Mouse (Mus musculus) liver, embryonic 11.5 days (tissue): Measurements from ENCODE around the gene Acbd4. TPM values are rescaled to one million over a fixed set of nuclear protein-coding genes. Genes with fewer than 3 reads are reported as not detected.
A peak's percentile ranks its signal among the peaks of the same experiment; 100 is the strongest.

Experiments
- ATAC-seq: fragments of 200-750 bp; cut with Nextera tagmentation; replicated peaks from 2 replicates; pipeline ENCODE4 v1.8.0; 2017; ENCODE audit warnings: moderate number of reproducible peaks, mild to moderate bottlenecking, moderate TSS enrichment, moderate library complexity; ENCODE audit not compliant: low FRiP score
- DNase-seq: peaks from one replicate; pipeline ENCODE4 v3.0.0-alpha.2; 2017; ENCODE audit warnings: low spot score
- H3K27ac ChIP-seq: fragments of 300-500 bp; sonication (generic); 2 replicates; pipeline ENCODE4 v1.5.1; 2014; ENCODE audit warnings: mild to moderate bottlenecking, low read depth, low read length, control low read depth
- H3K27me3 ChIP-seq: fragments of 300-500 bp; sonication (generic); replicated peaks from 2 replicates; pipeline ENCODE4 v1.6.1; 2014; ENCODE audit warnings: low read length, mixed read lengths; ENCODE audit not compliant: control insufficient read depth, insufficient read depth
- H3K36me3 ChIP-seq: fragments of 300-500 bp; sonication (generic); 2 replicates; pipeline ENCODE4 v1.6.1; 2014; ENCODE audit warnings: mild to moderate bottlenecking, low read length, moderate library complexity, mixed read lengths; ENCODE audit not compliant: control insufficient read depth, insufficient read depth
- H3K4me1 ChIP-seq: fragments of 300-500 bp; sonication (generic); replicated peaks from 2 replicates; pipeline ENCODE4 v1.6.1; 2014; ENCODE audit warnings: low read length, mixed read lengths; ENCODE audit not compliant: control insufficient read depth, insufficient read depth
- H3K4me2 ChIP-seq: fragments of 300-500 bp; sonication (generic); 2 replicates; pipeline ENCODE4 v1.6.1; 2014; ENCODE audit warnings: mild to moderate bottlenecking, control low read depth, moderate library complexity
- H3K4me3 ChIP-seq: fragments of 300-500 bp; sonication (generic); 2 replicates; pipeline ENCODE4 v1.5.1; 2014; ENCODE audit warnings: low read depth, low read length, control low read depth
- H3K9ac ChIP-seq: fragments of 300-500 bp; sonication (generic); 2 replicates; pipeline ENCODE4 v1.6.1; 2014; ENCODE audit warnings: low read depth, low read length, control low read depth
- H3K9me3 ChIP-seq: fragments of 300-500 bp; sonication (generic); 2 replicates; pipeline ENCODE4 v1.6.1; 2016; ENCODE audit warnings: low read length, inconsistent platforms, mixed read lengths; ENCODE audit not compliant: control insufficient read depth
- WGBS: fragments of 180-500 bp; shearing (Covaris S2); extraction: QIAGEN DNeasy Blood & Tissue Kit; methylation state at CpG from one replicate; pipeline ENCODE4 v1.1.7; 2014; 5-methylcytosine and 5-hydroxymethylcytosine counted together
- polyA plus RNA-seq: library from polyadenylated mRNA; unstranded; fragments of >200 nt; fragmentation: Nextera tagmentation; extraction: Ambion mirVana; gene quantifications from 2 replicates; pipeline ENCODE4 v1.2.1, GENCODE M21; 2014

Gene Acbd4
- polyA plus RNA-seq, 1 experiment from 2014 or later: 30.7 TPM

GRCm38 (mm10) chr11:103076010-103076409 is 25.5 kb upstream of the Acbd4 start:
- Histone ChIP-seq H3K9me3 (no peaks in the 10 kb centered on the region), H3K4me1 (peaks cover 7% of the 10 kb centered on the region; the same call in 1 of the 2 replicates), H3K4me3 (no peak overlapping the region), H3K27ac (no peak overlapping the region), H3K27me3 (peaks cover 18% of the 10 kb centered on the region), H3K9ac (no peak overlapping the region), H3K4me2 (no peak overlapping the region), H3K36me3 (no peaks in the 10 kb centered on the region)
- no peak for ATAC-seq
- 76% methylated on average over 7 of the region's 7 CpGs for WGBS
- no peak for DNase-seq

GRCm38 (mm10) chr11:103076581-103076980 is 24.9 kb upstream of the Acbd4 start:
- H3K27ac ChIP-seq: no peak overlapping the region
- no peaks in the 10 kb centered on the region for H3K36me3 ChIP-seq
- H3K9ac ChIP-seq: no peak overlapping the region
- H3K9me3 ChIP-seq: no peaks in the 10 kb centered on the region
- peaks cover 7% of the 10 kb centered on the region; the same call in 1 of the 2 replicates for H3K4me1 ChIP-seq
- peaks cover 18% of the 10 kb centered on the region for H3K27me3 ChIP-seq
- WGBS: 82% methylated on average over 8 of the region's 8 CpGs
- DNase-seq: no peak
- H3K4me2 ChIP-seq: no peak overlapping the region
- no peak overlapping the region for H3K4me3 ChIP-seq
- ATAC-seq: no peak

GRCm38 (mm10) chr11:103078131-103078530 is 23.4 kb upstream of the Acbd4 start:
- peaks cover 7% of the 10 kb centered on the region; the same call in 1 of the 2 replicates for H3K4me1 ChIP-seq
- no peak overlapping the region for H3K9ac ChIP-seq
- 74% methylated on average over 11 of the region's 11 CpGs for WGBS
- H3K36me3 ChIP-seq: no peaks in the 10 kb centered on the region
- DNase-seq (no peak), ATAC-seq (no peak)
- no peak overlapping the region for H3K27ac ChIP-seq
- peaks cover 18% of the 10 kb centered on the region for H3K27me3 ChIP-seq
- no peak overlapping the region for H3K4me3 ChIP-seq
- H3K4me2 ChIP-seq: no peak overlapping the region
- no peaks in the 10 kb centered on the region for H3K9me3 ChIP-seq

GRCm38 (mm10) chr11:103080323-103081091 is 21.0 kb upstream of the Acbd4 start:
- peaks cover 18% of the 10 kb centered on the region for H3K27me3 ChIP-seq
- DNase-seq (peak; percentile 63), ATAC-seq (peak; percentile 49)
- H3K9ac ChIP-seq: peak overlapping the region; percentile 7
- peak overlapping the region; percentile 36 for H3K4me3 ChIP-seq
- no peak overlapping the region for H3K27ac ChIP-seq
- peak overlapping the region; percentile 70 for H3K4me2 ChIP-seq
- H3K4me1 ChIP-seq: peaks cover 5% of the 10 kb centered on the region; the same call in 1 of the 2 replicates
- 2% methylated on average over 43 of the region's 43 CpGs for WGBS
- no peaks in the 10 kb centered on the region for H3K9me3 ChIP-seq
- no peaks in the 10 kb centered on the region for H3K36me3 ChIP-seq

GRCm38 (mm10) chr11:103081631-103082030 is 19.9 kb upstream of the Acbd4 start:
- WGBS: 71% methylated on average over 6 of the region's 6 CpGs
- no peak overlapping the region for H3K4me2 ChIP-seq
- DNase-seq: no peak
- peaks cover 5% of the 10 kb centered on the region; the same call in 1 of the 2 replicates for H3K4me1 ChIP-seq
- H3K27ac ChIP-seq: no peak overlapping the region
- no peak for ATAC-seq
- H3K27me3 ChIP-seq: peaks cover 18% of the 10 kb centered on the region
- no peaks in the 10 kb centered on the region for H3K36me3 ChIP-seq
- no peak overlapping the region for H3K4me3 ChIP-seq
- H3K9ac ChIP-seq: no peak overlapping the region
- H3K9me3 ChIP-seq: no peaks in the 10 kb centered on the region

GRCm38 (mm10) chr11:103093306-103093705 is 8.2 kb upstream of the Acbd4 start:
- ATAC-seq (no peak), DNase-seq (no peak)
- Histone ChIP-seq H3K4me3 (no peak overlapping the region), H3K9me3 (no peaks in the 10 kb centered on the region), H3K4me1 (peaks cover 9% of the 10 kb centered on the region), H3K4me2 (no peak overlapping the region), H3K27ac (no peak overlapping the region), H3K9ac (no peak overlapping the region), H3K27me3 (peaks cover under 1% of the 10 kb centered on the region; the same call in 1 of the 2 replicates), H3K36me3 (no peaks in the 10 kb centered on the region)
- 77% methylated on average over 7 of the region's 7 CpGs for WGBS

- Histone ChIP-seq H3K27me3 (peaks cover 9% of the 10 kb centered on the region), H3K4me1 (peaks cover 9% of the 10 kb centered on the region), H3K4me2 (no peak overlapping the region), H3K9me3 (no peaks in the 10 kb centered on the region), H3K4me3 (no peak overlapping the region), H3K36me3 (no peaks in the 10 kb centered on the region), H3K9ac (no peak overlapping the region), H3K27ac (no peak overlapping the region)
- ATAC-seq (no peak; the same call in 1 of the 2 replicates), DNase-seq (no peak)
- WGBS: 59% methylated on average over 20 of the region's 20 CpGs
Observed at GRCm38 (mm10) chr11:103093862-103094833, 7.3 kb upstream of the Acbd4 start.

- Histone ChIP-seq H3K4me3 (no peak overlapping the region), H3K9me3 (no peaks in the 10 kb centered on the region), H3K36me3 (no peaks in the 10 kb centered on the region), H3K4me2 (no peak overlapping the region), H3K27ac (no peak overlapping the region), H3K9ac (no peak overlapping the region), H3K4me1 (peaks cover 9% of the 10 kb centered on the region), H3K27me3 (peaks cover 16% of the 10 kb centered on the region)
- DNase-seq (no peak), ATAC-seq (no peak)
- 72% methylated on average over 9 of the region's 9 CpGs for WGBS
Observed at GRCm38 (mm10) chr11:103095107-103095670, 6.3 kb upstream of the Acbd4 start.
